Mouse (Mus musculus) liver, adult 2 months (tissue): ENCODE data around the gene Bche.

Source experiments
- CTCF ChIP-seq: fragments of 200-500 bp; IDR thresholded peaks from 2 replicates; pipeline ENCODE4 v1.5.1; 2011; ENCODE audit warnings: low read depth, low read length, control low read depth
- POLR2A ChIP-seq: fragments of 200-500 bp; IDR thresholded peaks from 2 replicates; pipeline ENCODE4 v1.6.1; 2011; ENCODE audit warnings: low read length, control low read depth; ENCODE audit not compliant: insufficient read depth; ENCODE audit errors: extremely low read depth

GRCm38 (mm10) chr3:73709871-73710270, 1.7 kb upstream of the Bche start:
- TF ChIP-seq CTCF = no peak
- no peak for TF ChIP-seq POLR2A
